In genomic region chr2:118695677-118696232, GRCm38 (mm10) we compare ENCODE assay signal across 8 mouse cellular contexts. TPM values are rescaled to one million over a fixed set of nuclear protein-coding genes. Genes with fewer than 3 reads are reported as not detected.
A peak's percentile ranks its signal among the peaks of the same experiment; 100 is the strongest.
DNase-seq lines count a peak whose midpoint lies in the region.

No protein-coding gene starts in this region.

- DNase-seq in adrenal gland, postnatal 14 days: peak; percentile 73
- no peak for DNase-seq in adrenal gland, adult 18-20 months (ENCODE audit: low spot score in 2 of 2)
- DNase-seq in right cerebral cortex, postnatal 14 days: peak; percentile 33
- DNase-seq in right cerebral cortex, adult 18-20 months: no peak
- peak; percentile 80 for DNase-seq in embryo, embryonic 10 days (ENCODE audit: low spot score)
- DNase-seq in induced T-regulatory cell, adult 2 months (ENCODE audit: low read depth): peak; percentile 85
- peak; percentile 74 for DNase-seq in lung, postnatal 10 days
- peak; percentile 86 for DNase-seq in splenic B cell, adult 2 months (ENCODE audit: low read depth, low spot score)

- no peaks in the 10 kb centered on the region for H3K36me3 ChIP-seq in splenic B cell, adult 2 months (ENCODE audit: control insufficient read depth, insufficient read depth, low read length, poor library complexity, severe bottlenecking)

- no peaks in the 10 kb centered on the region for H3K27me3 ChIP-seq in splenic B cell, adult 2 months (ENCODE audit: control insufficient read depth, insufficient read depth, low read length, poor library complexity, severe bottlenecking)

RNA-seq across cellular contexts. Expression of gene Ankrd63, which starts 8.0 kb away (rescaled TPM):
- 0.15 and 0.30 TPM in 2 replicates for total RNA-seq in adrenal gland, postnatal 14 days (2021)
- total RNA-seq in adrenal gland, adult 18-20 months (2021): under 1 TPM; 0.06 to 0.40 TPM

RNA-seq across cellular contexts. Expression of gene Plcb2, which starts 32.5 kb away (rescaled TPM):
- total RNA-seq in adrenal gland, postnatal 14 days (2021): 1.1 and 8.7 TPM in 2 replicates
- 1 to 10 TPM; 2.5 to 2.8 TPM for total RNA-seq in adrenal gland, adult 18-20 months (2021)

RNA-seq across cellular contexts. Expression of gene Pak6, which starts 32.7 kb away (rescaled TPM):
- total RNA-seq in adrenal gland, postnatal 14 days (2021): 10.5 and 12.7 TPM in 2 replicates
- total RNA-seq in adrenal gland, adult 18-20 months (2021): 10 to 100 TPM; 11.5 to 19.4 TPM

RNA-seq across cellular contexts. Expression of gene Inafm2, which starts 49.8 kb away (rescaled TPM):
- total RNA-seq in adrenal gland, postnatal 14 days (2021): 28.8 and 30.0 TPM in 2 replicates
- total RNA-seq in adrenal gland, adult 18-20 months (2021): 10 to 100 TPM; 35.2 to 40.1 TPM

Comparison
In these comparisons a context has a peak if more than half of its experiments do, and no peak if none do; other contexts are left out.
1. DNase-seq: peak in adrenal gland, postnatal 14 days (single experiment), right cerebral cortex, postnatal 14 days (single experiment), embryo, embryonic 10 days (single experiment), induced T-regulatory cell, adult 2 months (single experiment), lung, postnatal 10 days (single experiment) and splenic B cell, adult 2 months (single experiment); none in adrenal gland, adult 18-20 months (0 of 2) and right cerebral cortex, adult 18-20 months (single experiment).